Mouse (Mus musculus) lung, embryonic 14.5 days (tissue): ENCODE data around the gene Bfar. TPM values are rescaled to one million over a fixed set of nuclear protein-coding genes. Genes with fewer than 3 reads are reported as not detected.
"Not testable (repeated sequence)": the region's sequence is repeated elsewhere in the genome, so short reads cannot be mapped to it uniquely, and the experiment has no call there.

ENCODE experiments used
- ATAC-seq: fragments of 200-750 bp; cut with Nextera tagmentation; 2 replicates; pipeline ENCODE4 v1.8.0; 2017; ENCODE audit warnings: mild to moderate bottlenecking, moderate TSS enrichment, moderate library complexity; ENCODE audit not compliant: insufficient read depth
- DNase-seq: peaks from one replicate; pipeline ENCODE4 v3.0.0-alpha.2; 2015
- H3K27ac ChIP-seq: fragments of 300-500 bp; sonication (generic); 2 replicates; pipeline ENCODE4 v1.5.1; 2014; ENCODE audit warnings: low read depth, mild to moderate bottlenecking, moderate library complexity
- H3K27me3 ChIP-seq: fragments of 300-500 bp; sonication (generic); 2 replicates; pipeline ENCODE4 v1.6.1; 2014; ENCODE audit warnings: low read length, control low read depth; ENCODE audit not compliant: insufficient read depth
- H3K36me3 ChIP-seq: fragments of 300-500 bp; sonication (generic); 2 replicates; pipeline ENCODE4 v1.6.1; 2014; ENCODE audit warnings: control low read depth; ENCODE audit not compliant: insufficient read depth
- H3K4me1 ChIP-seq: fragments of 300-500 bp; sonication (generic); 2 replicates; pipeline ENCODE4 v1.6.1; 2014; ENCODE audit warnings: antibody characterized with exemption, control low read depth; ENCODE audit not compliant: insufficient read depth
- H3K4me2 ChIP-seq: fragments of 300-500 bp; sonication (generic); 2 replicates; pipeline ENCODE4 v1.6.1; 2014; ENCODE audit warnings: mild to moderate bottlenecking
- H3K4me3 ChIP-seq: fragments of 300-500 bp; sonication (generic); 2 replicates; pipeline ENCODE4 v1.5.1; 2014; ENCODE audit warnings: low read depth, low read length
- H3K9ac ChIP-seq: fragments of 300-500 bp; sonication (generic); 2 replicates; pipeline ENCODE4 v1.6.1; 2014
- H3K9me3 ChIP-seq: fragments of 300-500 bp; sonication (generic); 2 replicates; pipeline ENCODE4 v1.6.1; 2016; ENCODE audit warnings: low read depth, low read length, control low read depth
- CTCF ChIP-seq: IDR thresholded peaks from 2 replicates; pipeline ENCODE4 v1.5.1; 2016; ENCODE audit warnings: antibody characterized with exemption, low read depth
- WGBS: fragments of 180-500 bp; shearing (Covaris S2); extraction: QIAGEN DNeasy Blood & Tissue Kit; methylation state at CpG from one replicate; pipeline ENCODE4 v1.1.7; 2014; 5-methylcytosine and 5-hydroxymethylcytosine counted together
- polyA plus RNA-seq: library from polyadenylated mRNA; unstranded; fragments of >200 nt; fragmentation: Nextera tagmentation; extraction: Ambion mirVana; gene quantifications from 2 replicates; pipeline ENCODE4 v1.2.1, GENCODE M21; 2014

Gene Bfar
- polyA plus RNA-seq, 1 experiment from 2014 or later, result 42.2 TPM

DNA sequence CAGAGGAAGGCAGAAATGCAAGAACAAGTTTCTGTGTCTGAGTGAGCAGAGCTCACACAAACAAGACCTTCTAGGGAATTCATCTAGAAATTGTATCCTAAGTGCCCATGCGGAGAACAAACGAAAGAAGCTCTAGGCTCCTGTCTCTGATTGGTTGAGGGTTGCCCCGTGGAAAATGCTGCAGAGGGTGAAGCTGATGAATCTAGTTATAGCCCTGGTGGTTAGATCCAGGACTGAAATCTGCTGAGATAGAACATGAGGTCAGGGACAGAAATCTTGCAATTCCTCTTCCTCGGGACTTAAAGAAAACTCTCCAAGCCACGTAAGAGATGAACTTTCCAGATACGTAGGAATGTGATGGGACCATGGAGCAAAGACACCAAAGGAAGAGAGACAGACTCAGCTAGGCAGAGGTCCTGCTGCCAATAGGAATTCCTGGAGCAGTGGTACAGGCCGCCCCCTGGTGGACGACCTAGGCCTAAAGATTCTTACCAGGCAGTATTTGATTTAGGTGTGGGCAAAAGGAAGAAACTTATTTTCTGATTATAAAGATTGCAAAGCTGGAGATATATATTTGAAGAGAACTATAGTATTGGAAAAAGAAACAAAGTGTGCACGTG is 62.0 kb downstream of the Bfar start:
- WGBS, result 14% methylated on average over 9 of the region's 9 CpGs
- no peak overlapping the region for H3K4me2 ChIP-seq
- DNase-seq, result peak; percentile 89
- ATAC-seq, result no peak
- no peak overlapping the region for H3K27ac ChIP-seq
- H3K36me3 ChIP-seq, result no peaks in the 10 kb centered on the region
- H3K9me3 ChIP-seq, result no peaks in the 10 kb centered on the region
- no peak overlapping the region for H3K4me3 ChIP-seq
- no peaks in the 10 kb centered on the region for H3K27me3 ChIP-seq
- H3K4me1 ChIP-seq, result no peaks in the 10 kb centered on the region
- peak; percentile 91 for TF ChIP-seq CTCF
- H3K9ac ChIP-seq, result no peak overlapping the region

DNA sequence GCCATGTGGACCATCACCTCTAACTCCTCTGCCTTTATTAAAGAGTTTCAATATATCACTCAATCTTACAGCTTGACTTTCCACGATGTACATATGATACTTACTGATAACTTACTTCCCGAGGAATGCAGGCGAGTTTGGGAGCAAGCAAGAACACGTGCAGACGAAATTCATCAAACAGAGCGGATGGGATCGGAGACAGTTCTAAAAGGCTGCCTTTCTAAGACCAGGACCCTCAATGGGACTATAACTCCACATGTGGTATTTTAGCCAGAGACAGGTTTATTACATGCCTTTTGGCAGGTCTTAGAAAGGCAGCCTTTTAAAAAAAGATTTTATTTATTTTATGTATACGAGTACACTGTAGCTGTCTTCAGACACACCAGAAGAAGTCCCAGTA is 64.3 kb downstream of the Bfar start:
- H3K27me3 ChIP-seq, result no peaks in the 10 kb centered on the region
- no peaks in the 10 kb centered on the region for H3K36me3 ChIP-seq
- no peak overlapping the region for H3K9ac ChIP-seq
- no peaks in the 10 kb centered on the region for H3K9me3 ChIP-seq
- no peak for DNase-seq
- TF ChIP-seq CTCF, result no peak
- no peaks in the 10 kb centered on the region for H3K4me1 ChIP-seq
- no peak overlapping the region for H3K4me3 ChIP-seq
- no peak overlapping the region for H3K4me2 ChIP-seq
- H3K27ac ChIP-seq, result no peak overlapping the region
- ATAC-seq, result no peak
- WGBS, result 64% methylated on average over 8 of the region's 8 CpGs

DNA sequence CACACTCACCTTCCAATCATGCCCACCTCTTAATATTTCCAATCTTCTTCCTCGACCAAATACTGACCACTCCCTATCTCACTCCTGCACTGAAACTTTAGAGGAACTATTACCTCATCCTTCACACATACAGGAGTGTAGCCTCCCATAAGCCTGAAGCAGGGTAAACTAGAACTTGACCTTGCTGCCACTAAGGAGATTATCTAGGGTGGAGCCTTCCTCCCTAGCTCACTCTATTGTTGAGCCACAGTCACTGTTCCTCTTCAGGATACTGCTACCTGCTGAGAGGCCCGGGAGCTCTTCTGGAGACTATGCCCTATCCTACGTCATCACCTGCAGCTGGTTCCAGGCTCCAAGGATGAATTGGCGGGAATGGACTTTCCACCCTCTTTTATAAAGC is 67.4 kb downstream of the Bfar start:
- not testable (repeated sequence) for H3K36me3 ChIP-seq, ATAC-seq, H3K9ac ChIP-seq, H3K27ac ChIP-seq, H3K4me1 ChIP-seq, H3K9me3 ChIP-seq, H3K4me2 ChIP-seq, H3K4me3 ChIP-seq, H3K27me3 ChIP-seq, DNase-seq
- WGBS, result 63% methylated on average over 4 of the region's 4 CpGs

GRCm38 (mm10) chr16:13740844-13741243 is 69.2 kb downstream of the Bfar start:
- no peak for DNase-seq
- no peak overlapping the region for H3K4me3 ChIP-seq
- no peak overlapping the region for H3K4me2 ChIP-seq
- no peak for TF ChIP-seq CTCF
- ATAC-seq, result no peak
- H3K27ac ChIP-seq, result no peak overlapping the region
- no peaks in the 10 kb centered on the region for H3K9me3 ChIP-seq
- WGBS, result 59% methylated on average over 2 of the region's 2 CpGs
- H3K4me1 ChIP-seq, result no peaks in the 10 kb centered on the region
- H3K9ac ChIP-seq, result no peak overlapping the region
- H3K27me3 ChIP-seq, result no peaks in the 10 kb centered on the region
- H3K36me3 ChIP-seq, result no peaks in the 10 kb centered on the region

- Histone ChIP-seq H3K36me3 (no peaks in the 10 kb centered on the region), H3K4me3 (no peak overlapping the region), H3K4me1 (no peaks in the 10 kb centered on the region), H3K27ac (no peak overlapping the region), H3K9ac (no peak overlapping the region), H3K9me3 (no peaks in the 10 kb centered on the region), H3K27me3 (no peaks in the 10 kb centered on the region), H3K4me2 (no peak overlapping the region)
- WGBS, result 88% methylated on average over 8 of the region's 8 CpGs
- ATAC-seq (no peak), DNase-seq (no peak)
- TF ChIP-seq CTCF, result no peak
Measured at GRCm38 (mm10) chr16:13747708-13748107, 76.0 kb downstream of the Bfar start.

DNA sequence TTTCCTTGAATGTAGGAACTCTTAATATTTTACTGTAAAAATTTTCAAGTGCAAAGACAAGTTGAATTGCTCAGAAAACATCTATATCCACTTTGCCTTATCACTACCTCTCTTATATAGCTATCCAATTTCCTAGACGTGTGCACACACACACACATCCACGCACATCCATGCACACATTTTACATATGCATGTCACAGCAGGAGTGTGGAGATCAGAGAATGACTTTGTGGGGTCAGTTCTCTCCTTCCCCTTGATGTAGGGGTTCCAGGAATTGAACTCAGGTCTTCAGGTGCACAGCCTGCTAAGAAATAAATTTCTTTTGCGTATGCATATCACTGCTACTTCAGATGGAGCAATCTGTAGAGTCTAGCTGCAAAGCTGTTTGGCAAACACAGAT is 76.5 kb downstream of the Bfar start:
- Histone ChIP-seq H3K36me3 (no peaks in the 10 kb centered on the region), H3K4me1 (no peaks in the 10 kb centered on the region), H3K9me3 (no peaks in the 10 kb centered on the region), H3K27ac (no peak overlapping the region), H3K4me3 (no peak overlapping the region), H3K4me2 (no peak overlapping the region), H3K27me3 (no peaks in the 10 kb centered on the region), H3K9ac (no peak overlapping the region)
- DNase-seq (no peak), ATAC-seq (no peak)
- 58% methylated on average over 3 of the region's 3 CpGs for WGBS
- TF ChIP-seq CTCF, result no peak

- H3K4me2 ChIP-seq, DNase-seq, ATAC-seq, H3K36me3 ChIP-seq, H3K9ac ChIP-seq, H3K4me3 ChIP-seq, H3K27ac ChIP-seq, H3K27me3 ChIP-seq, H3K9me3 ChIP-seq, H3K4me1 ChIP-seq: not testable (repeated sequence)
- WGBS, result 22% methylated on average over 10 of the region's 10 CpGs
Measured at GRCm38 (mm10) chr16:13748813-13749212, 77.2 kb downstream of the Bfar start.

- no peak for ATAC-seq
- WGBS, result 64% methylated on average over 5 of the region's 5 CpGs
- DNase-seq, result no peak
- H3K9ac ChIP-seq, result no peak overlapping the region
- H3K27ac ChIP-seq, result no peak overlapping the region
- no peaks in the 10 kb centered on the region for H3K36me3 ChIP-seq
- H3K4me2 ChIP-seq, result no peak overlapping the region
- no peak for TF ChIP-seq CTCF
- H3K4me1 ChIP-seq, result no peaks in the 10 kb centered on the region
- no peaks in the 10 kb centered on the region for H3K9me3 ChIP-seq
- no peaks in the 10 kb centered on the region for H3K27me3 ChIP-seq
- no peak overlapping the region for H3K4me3 ChIP-seq
Measured at GRCm38 (mm10) chr16:13749306-13749705, 77.6 kb downstream of the Bfar start.
